Mouse (Mus musculus): ENCODE measurements at regions not wholly inside any gene's neighbourhood (a gene's known extent, or its start where the extent isn't known, plus 50 kb on each side); places are given as distances from the start of the nearest gene placed in this dataset.

DNA sequence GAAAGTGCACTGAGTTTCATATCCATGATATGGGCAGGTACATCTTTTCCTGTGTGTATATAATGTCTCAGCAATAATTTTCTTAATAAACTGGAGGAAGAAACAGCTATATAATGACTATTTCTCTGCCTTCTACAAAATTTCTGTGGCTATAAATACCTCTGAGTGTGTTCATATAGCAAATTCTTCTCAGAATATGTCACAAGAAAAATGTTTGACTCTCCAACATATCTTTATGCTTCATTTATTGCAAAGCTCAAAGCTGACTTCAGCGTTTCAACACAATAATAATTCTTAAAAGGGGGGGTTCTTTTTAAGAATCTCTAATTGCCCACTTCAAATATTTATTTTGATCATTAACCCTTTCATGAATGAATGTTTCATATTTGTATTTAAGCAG lies 310.0 kb upstream of the Paip1 start:
- no peak for DNase-seq
- intact Hi-C loops (cut with DNase I): no loop called here

GRCm38 (mm10) chr13:119140436-119140835 lies 288.0 kb upstream of the Paip1 start:
- intact Hi-C loops (cut with DNase I): no loop called here
- no peak for DNase-seq

- no peak for DNase-seq
- intact Hi-C loops (cut with DNase I): no loop called here
Measured at GRCm38 (mm10) chr13:119143351-119143750, 285.1 kb upstream of the Paip1 start.

- intact Hi-C loops (cut with DNase I): no loop called here
- DNase-seq: no peak
Measured at GRCm38 (mm10) chr13:119145713-119146112, 282.7 kb upstream of the Paip1 start.

GRCm38 (mm10) chr13:119147701-119148100 lies 280.7 kb upstream of the Paip1 start:
- DNase-seq: no peak

GRCm38 (mm10) chr13:119149141-119149540 lies 279.3 kb upstream of the Paip1 start:
- no peak for DNase-seq
- intact Hi-C loops (cut with DNase I): no loop called here

More at GRCm38 (mm10) chr13:119147701-119148100, 280.7 kb upstream of the Paip1 start:
- intact Hi-C loops (cut with DNase I): no loop called here

- intact Hi-C loops (cut with DNase I): loop anchor here (10.0 kb wide), 1 partner anchor 96 kb away; no protein-coding TSS in a partner anchor
Measured at GRCm38 (mm10) chr13:119150847-119151548, 277.4 kb upstream of the Paip1 start.

GRCm38 (mm10) chr13:119177753-119178152 lies 250.6 kb upstream of the Paip1 start:
- intact Hi-C loops (cut with DNase I): no loop called here
- no peak for DNase-seq

More at GRCm38 (mm10) chr13:119150847-119151548, 277.4 kb upstream of the Paip1 start:
- DNase-seq: no peak

- no peak for DNase-seq
- intact Hi-C loops (cut with DNase I): no loop called here
Measured at GRCm38 (mm10) chr13:119178212-119178611, 250.2 kb upstream of the Paip1 start.

GRCm38 (mm10) chr13:119179157-119179920 lies 249.1 kb upstream of the Paip1 start:
- DNase-seq: no peak
- intact Hi-C loops (cut with DNase I): no loop called here

DNA sequence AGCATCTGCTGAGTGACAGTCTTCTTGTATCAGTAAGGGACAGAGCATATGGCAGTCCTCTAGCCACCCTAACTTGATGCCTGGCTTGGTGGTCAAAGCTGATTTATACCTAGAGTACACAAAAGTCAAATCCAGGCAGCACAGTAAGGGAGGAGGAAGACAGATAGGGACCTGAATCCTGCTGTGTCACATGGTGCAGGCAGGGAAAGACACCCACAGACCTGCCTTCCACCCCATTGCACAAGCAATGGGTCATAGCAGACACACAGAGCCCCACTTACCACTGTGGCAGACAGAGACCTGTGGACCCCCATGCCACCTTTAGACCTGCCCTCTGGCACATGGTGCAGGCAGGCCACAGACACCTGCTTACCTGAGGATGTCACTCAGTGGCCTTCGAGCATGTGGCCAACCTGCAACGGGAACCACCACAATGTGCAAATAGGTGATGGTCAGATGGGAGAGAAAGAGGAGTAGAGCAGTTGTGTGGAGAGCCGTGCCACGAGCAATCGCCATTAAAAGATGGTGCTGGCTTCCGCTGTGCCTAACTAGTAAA lies 244.0 kb upstream of the Paip1 start:
- intact Hi-C loops (cut with DNase I): no loop called here
- no peak for DNase-seq

DNA sequence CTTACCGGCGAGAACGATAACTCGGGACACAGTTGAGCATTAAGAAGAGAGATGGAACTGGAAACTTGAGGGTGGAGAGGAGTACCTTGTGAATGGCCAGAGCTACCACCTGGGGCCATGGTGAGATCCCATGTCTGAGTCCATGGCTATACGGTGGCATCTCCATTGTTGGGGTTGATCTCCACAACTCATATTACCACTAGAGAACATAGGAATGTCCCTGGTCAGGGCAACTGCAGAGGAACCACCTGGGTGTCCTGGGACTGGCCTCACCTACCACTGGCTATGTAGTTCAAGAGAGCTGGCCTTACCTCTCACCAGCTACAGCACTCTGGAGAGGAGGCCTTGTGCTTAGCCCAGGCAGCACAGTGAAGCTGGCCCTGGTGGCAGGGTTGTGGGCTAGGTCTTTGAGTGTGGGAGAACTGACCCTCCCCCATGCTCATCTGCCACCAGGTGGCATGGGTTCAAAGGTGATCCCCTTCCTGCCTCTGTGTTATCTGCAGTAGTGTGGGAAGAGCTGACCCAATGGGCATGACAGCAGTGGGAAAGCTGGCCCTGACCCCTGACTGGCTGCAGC lies 242.7 kb upstream of the Paip1 start:
- DNase-seq: no peak
- intact Hi-C loops (cut with DNase I): no loop called here

DNA sequence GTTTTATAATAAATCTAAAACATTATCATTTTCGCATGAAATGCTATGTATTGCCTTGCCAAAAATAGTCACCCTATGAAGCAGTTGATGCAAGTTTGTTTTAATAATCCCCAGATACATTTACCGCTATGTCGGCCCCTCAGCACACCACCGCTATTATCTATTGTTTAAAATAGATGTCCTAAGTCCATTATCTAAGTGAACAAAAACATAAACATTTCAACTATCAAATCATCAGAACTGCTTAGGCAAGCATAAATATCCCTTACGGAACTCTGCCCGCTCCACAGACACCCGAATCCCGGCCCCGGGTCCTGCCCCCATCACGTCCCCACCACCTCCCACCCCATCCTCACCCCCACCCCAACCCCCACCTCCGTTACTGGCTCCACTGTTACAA lies 196.8 kb upstream of the Paip1 start:
- DNase-seq: no peak
- intact Hi-C loops (cut with DNase I): no loop called here

- intact Hi-C loops (cut with DNase I): no loop called here
- no peak for DNase-seq
Measured at GRCm38 (mm10) chr13:119232100-119233029, 196.0 kb upstream of the Paip1 start.

- intact Hi-C loops (cut with DNase I): no loop called here
- DNase-seq: no peak
Measured at GRCm38 (mm10) chr13:119233030-119233385, 195.4 kb upstream of the Paip1 start.

DNA sequence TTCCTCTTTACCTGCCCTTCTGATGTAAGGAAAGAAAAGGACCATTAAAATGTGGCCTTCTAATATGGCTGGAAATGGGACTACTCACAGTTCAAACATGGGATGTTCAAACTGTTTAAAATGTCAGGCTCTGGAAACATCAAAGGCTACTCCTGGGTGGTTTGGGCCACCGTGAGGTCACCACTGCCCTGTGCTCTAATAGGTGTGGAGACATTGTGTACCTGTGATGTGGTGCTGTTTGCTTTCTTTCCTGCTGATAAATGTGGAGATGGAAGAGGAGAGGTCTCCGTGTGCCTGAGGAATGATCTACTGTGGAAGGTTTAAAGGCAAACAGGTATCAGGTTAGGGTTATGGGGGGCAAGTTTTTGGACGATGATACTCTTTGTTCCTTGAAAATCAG lies 194.5 kb upstream of the Paip1 start:
- no peak for DNase-seq
- intact Hi-C loops (cut with DNase I): no loop called here

DNA sequence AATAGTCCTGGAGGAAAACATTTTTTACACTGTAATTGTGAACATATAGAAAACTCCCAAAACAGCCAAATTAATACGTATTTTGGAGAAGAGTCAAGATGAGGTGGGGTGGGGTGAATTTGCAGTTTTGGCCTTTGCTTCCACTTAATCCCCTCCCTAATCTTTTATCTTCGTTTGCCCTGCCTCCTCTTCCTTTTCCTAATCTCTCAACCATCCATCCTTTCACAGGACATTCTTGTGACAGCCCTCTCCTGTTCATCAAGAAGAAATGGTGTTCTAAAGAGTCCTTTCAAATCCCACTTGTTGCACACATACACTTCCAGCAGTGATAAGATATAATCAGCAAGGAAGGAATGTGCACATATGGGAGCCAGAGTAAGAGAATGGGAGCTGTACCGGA lies 186.0 kb upstream of the Paip1 start:
- no peak for DNase-seq
- intact Hi-C loops (cut with DNase I): no loop called here

DNA sequence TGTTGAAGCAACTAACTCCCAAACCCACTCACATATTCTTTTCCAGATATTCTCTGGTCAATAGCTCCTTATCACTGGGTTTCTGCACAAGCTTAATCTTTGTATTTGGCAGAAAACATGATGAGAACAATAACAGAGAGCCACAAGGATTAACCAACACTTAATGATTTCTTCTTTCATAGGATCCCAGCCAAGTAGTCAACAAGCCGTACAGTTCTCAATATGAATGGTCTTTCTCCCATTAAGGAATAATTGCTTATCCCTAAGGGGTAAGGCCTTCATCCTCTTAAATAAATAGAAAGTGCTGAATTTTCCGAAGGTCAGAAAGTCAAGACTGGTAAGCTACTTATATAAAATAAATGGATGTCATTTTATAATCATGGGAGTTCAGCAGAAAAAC lies 181.3 kb upstream of the Paip1 start:
- no peak for DNase-seq

DNA sequence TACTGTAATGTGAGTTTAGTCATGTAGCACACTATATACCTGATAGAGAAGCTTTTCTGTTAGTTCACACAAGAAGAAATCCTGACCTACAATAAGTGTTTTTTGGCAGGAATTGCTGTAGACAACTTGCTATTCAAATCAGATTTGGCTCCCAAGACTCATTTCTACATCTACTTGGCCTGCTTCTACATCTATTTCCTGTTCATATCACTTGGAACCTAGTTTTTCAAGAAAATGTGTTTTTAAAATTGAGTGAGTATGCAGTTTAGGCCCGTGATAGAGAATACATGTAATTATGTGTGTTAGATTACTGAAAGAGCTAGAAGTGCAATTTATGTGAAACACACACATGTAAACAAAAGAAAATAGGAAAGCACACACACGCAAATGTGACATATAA lies 176.4 kb upstream of the Paip1 start:
- intact Hi-C loops (cut with DNase I): no loop called here

More for the DNA sequence above, 181.3 kb upstream of the Paip1 start:
- intact Hi-C loops (cut with DNase I): no loop called here

DNA sequence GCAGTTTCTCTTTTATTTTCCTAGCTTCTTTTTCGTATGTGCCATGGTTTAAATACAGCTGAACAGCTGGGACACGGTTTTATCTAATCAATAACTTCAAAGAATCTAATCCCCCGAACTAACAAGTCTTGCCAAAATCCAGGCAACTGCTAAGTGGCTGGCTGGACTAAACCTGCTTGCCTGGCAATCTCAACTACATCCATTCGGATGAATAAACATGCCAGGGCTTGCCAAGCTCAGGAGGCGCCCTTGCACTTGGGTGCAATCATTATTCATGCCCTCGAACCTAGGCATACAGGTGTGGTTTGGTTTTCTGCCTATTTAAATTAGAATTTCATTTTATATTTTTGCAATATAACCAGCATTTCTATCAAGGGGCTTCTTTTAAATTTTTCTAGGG lies 172.1 kb upstream of the Paip1 start:
- DNase-seq: peak; percentile 36
- intact Hi-C loops (cut with DNase I): no loop called here

More for the DNA sequence above, 176.4 kb upstream of the Paip1 start:
- no peak for DNase-seq
